Mouse (Mus musculus) spleen, adult 2 months (tissue): ENCODE results near the gene Fras1. TPM values are rescaled to one million over a fixed set of nuclear protein-coding genes. Genes with fewer than 3 reads are reported as not detected.

ENCODE experiments used
- DNase-seq, 2 experiments: peaks; one replicate each; pipeline versions ENCODE4 v3.0.0 to v3.0.0-alpha.2; 2012 to 2021; ENCODE audit warnings: low spot score in 2 of 2, low read depth in 1 of 2
- H3K27ac ChIP-seq: fragments of 200-500 bp; 2 replicates; pipeline ENCODE4 v1.5.1; 2012; ENCODE audit warnings: low read length, inconsistent platforms; ENCODE audit not compliant: insufficient read depth
- H3K27me3 ChIP-seq: fragments of 200-500 bp; 2 replicates; pipeline ENCODE4 v1.6.1; 2012; ENCODE audit warnings: mild to moderate bottlenecking, moderate library complexity, low read length, inconsistent platforms; ENCODE audit not compliant: control insufficient read depth, insufficient read depth
- H3K36me3 ChIP-seq: fragments of 200-500 bp; 2 replicates; pipeline ENCODE4 v1.6.1; 2012; ENCODE audit warnings: mild to moderate bottlenecking, low read length, inconsistent platforms; ENCODE audit not compliant: control insufficient read depth, insufficient read depth
- H3K4me1 ChIP-seq: fragments of 200-500 bp; 2 replicates; pipeline ENCODE4 v1.6.1; 2011; ENCODE audit warnings: inconsistent platforms; ENCODE audit not compliant: control insufficient read depth, insufficient read depth, insufficient read length
- H3K4me3 ChIP-seq: fragments of 200-500 bp; 2 replicates; pipeline ENCODE4 v1.5.1; 2011; ENCODE audit warnings: mild to moderate bottlenecking, inconsistent platforms; ENCODE audit not compliant: insufficient read depth, insufficient read length; ENCODE audit errors: extremely low read depth
- CTCF ChIP-seq: fragments of 200-500 bp; IDR thresholded peaks from 2 replicates; pipeline ENCODE4 v1.5.1; 2011; ENCODE audit warnings: mild to moderate bottlenecking, inconsistent platforms; ENCODE audit not compliant: insufficient read depth, insufficient read length, insufficient replicate concordance; ENCODE audit errors: extremely low read depth
- POLR2A ChIP-seq: fragments of 200-500 bp; IDR thresholded peaks from 2 replicates; pipeline ENCODE4 v1.6.1; 2011; ENCODE audit warnings: low read depth, low read length, inconsistent platforms
- WGBS: fragments of 180-500 bp; shearing (Covaris S2); methylation state at CpG from one replicate; pipeline ENCODE4 v1.1.7; 2018; 5-methylcytosine and 5-hydroxymethylcytosine counted together
- polyA plus RNA-seq: library from polyadenylated mRNA; depleted of rRNA; stranded (reverse); fragments of >200 nt; gene quantifications from 2 replicates; pipeline ENCODE4 v1.2.3, GENCODE M21; 2012

Fras1 gene
- polyA plus RNA-seq, 1 experiment, result 1.2 TPM

DNA sequence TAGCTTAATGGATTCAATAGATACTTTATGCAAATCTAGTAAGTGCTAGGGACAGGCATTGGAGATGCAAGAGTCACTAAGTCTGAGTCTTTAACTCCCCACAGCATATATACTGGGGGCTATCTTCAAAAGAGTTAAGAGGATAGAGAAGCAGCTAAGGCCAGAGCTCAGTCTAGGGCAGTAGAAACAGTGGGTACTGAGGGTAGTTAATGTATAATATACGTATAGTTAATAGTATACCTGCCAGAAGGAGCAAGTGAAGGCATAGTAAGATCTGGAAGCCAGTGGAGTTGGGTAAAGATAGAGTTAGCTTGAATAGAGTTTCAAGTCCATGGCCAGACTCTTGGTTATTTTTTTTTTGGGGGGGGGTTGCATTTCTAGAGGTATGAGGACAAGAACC, 128.6 kb downstream of the Fras1 start:
- TF ChIP-seq POLR2A (no peak), CTCF (no peak)
- no peak for DNase-seq
- no peaks in the 10 kb centered on the region for H3K36me3 ChIP-seq
- no peaks in the 10 kb centered on the region for H3K4me1 ChIP-seq
- no peak overlapping the region for H3K4me3 ChIP-seq
- no peaks in the 10 kb centered on the region for H3K27me3 ChIP-seq
- no peak overlapping the region for H3K27ac ChIP-seq
- WGBS, result 67% methylated on average over 1 of the region's 1 CpGs

- no peak overlapping the region for H3K4me3 ChIP-seq
- H3K27me3 ChIP-seq, result no peaks in the 10 kb centered on the region
- H3K36me3 ChIP-seq, result no peaks in the 10 kb centered on the region
- TF ChIP-seq CTCF, result no peak
- no peak for TF ChIP-seq POLR2A
- 85% methylated on average over 5 of the region's 5 CpGs for WGBS
- no peak overlapping the region for H3K27ac ChIP-seq
- no peaks in the 10 kb centered on the region for H3K4me1 ChIP-seq
- DNase-seq, result no peak
Observed at GRCm38 (mm10) chr5:96511005-96511404, 137.2 kb downstream of the Fras1 start.

DNA sequence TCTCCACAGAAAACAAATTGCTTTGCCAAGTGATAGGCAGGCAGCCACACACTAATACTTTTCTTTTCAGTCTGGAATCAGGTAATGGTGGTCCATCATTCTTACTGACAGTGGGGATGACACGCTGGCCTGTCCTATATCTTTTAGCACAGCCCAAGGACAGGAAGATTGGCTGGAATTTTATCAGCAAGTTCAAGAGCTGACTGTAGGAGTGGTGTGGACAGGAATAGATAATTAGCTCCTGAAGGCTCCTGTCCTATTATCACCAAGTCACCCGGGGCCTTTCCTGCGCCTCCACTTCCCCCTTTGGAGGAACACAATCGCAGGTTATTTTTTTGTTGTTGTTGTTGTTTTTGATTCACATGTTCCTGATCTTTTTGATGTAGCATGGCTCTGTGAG, 139.6 kb downstream of the Fras1 start:
- no peak for TF ChIP-seq POLR2A
- TF ChIP-seq CTCF, result no peak
- H3K4me1 ChIP-seq, result no peaks in the 10 kb centered on the region

GRCm38 (mm10) chr5:96515860-96516311, 142.1 kb downstream of the Fras1 start:
- Histone ChIP-seq H3K27ac (no peak overlapping the region), H3K27me3 (no peaks in the 10 kb centered on the region), H3K4me3 (no peak overlapping the region), H3K4me1 (no peaks in the 10 kb centered on the region), H3K36me3 (no peaks in the 10 kb centered on the region)
- no peak for DNase-seq
- WGBS, result 78% methylated on average over 3 of the region's 3 CpGs
- TF ChIP-seq CTCF (no peak), POLR2A (no peak)

More for the DNA sequence above, 139.6 kb downstream of the Fras1 start:
- DNase-seq, result no peak
- 78% methylated on average over 4 of the region's 4 CpGs for WGBS
- Histone ChIP-seq H3K27me3 (no peaks in the 10 kb centered on the region), H3K36me3 (no peaks in the 10 kb centered on the region), H3K4me3 (no peak overlapping the region), H3K27ac (no peak overlapping the region)

DNA sequence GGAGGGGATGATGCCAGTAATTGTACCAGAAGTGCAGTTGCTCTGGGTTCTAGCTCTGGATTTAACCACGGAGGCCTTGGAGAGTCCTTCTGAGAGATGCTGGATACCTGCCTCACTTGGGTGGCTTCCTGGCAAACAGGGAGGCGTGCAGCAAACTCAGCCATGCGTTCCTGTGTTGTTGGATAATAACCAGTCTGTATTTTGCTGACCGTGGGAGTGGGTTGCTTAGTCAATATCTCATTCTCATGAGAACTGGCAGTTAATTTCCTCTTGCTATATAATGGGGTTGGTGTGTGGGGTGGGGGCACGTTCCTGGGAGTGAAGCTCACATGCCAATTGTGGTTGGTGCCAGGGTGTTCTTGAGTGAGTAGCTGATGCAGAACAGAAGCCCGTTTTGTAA, 142.6 kb downstream of the Fras1 start:
- Histone ChIP-seq H3K36me3 (no peaks in the 10 kb centered on the region), H3K4me1 (no peaks in the 10 kb centered on the region), H3K27me3 (no peaks in the 10 kb centered on the region), H3K4me3 (no peak overlapping the region), H3K27ac (no peak overlapping the region)
- TF ChIP-seq CTCF (no peak), POLR2A (no peak)
- no peak for DNase-seq
- 85% methylated on average over 6 of the region's 6 CpGs for WGBS

DNA sequence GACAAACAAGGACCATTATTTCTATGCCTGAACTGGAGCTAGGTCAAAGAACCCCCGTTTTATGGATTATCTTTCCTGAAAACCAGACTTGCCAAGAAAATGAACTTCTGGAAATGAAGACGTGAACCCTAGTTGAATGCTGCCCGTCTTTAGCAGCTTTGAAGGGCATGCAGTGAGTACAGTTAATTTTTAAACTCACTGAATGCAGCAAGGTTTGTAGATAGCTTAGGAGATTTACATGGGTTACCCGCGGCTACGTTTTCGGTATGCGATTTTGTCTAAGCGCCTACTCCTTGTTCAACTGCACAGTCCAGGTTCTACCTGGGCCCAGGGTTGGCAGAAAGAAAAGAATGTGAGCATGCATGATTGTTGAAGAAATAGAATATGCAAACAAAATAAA, 147.8 kb downstream of the Fras1 start:
- 90% methylated on average over 9 of the region's 9 CpGs for WGBS
- no peak overlapping the region for H3K4me3 ChIP-seq
- no peaks in the 10 kb centered on the region for H3K4me1 ChIP-seq
- no peaks in the 10 kb centered on the region for H3K27me3 ChIP-seq
- no peak overlapping the region for H3K27ac ChIP-seq
- TF ChIP-seq POLR2A, result no peak
- no peak for TF ChIP-seq CTCF
- DNase-seq, result no peak
- no peaks in the 10 kb centered on the region for H3K36me3 ChIP-seq

GRCm38 (mm10) chr5:96522909-96523409, 149.2 kb downstream of the Fras1 start:
- DNase-seq, result no peak
- Histone ChIP-seq H3K27ac (no peak overlapping the region), H3K36me3 (no peaks in the 10 kb centered on the region), H3K4me3 (no peak overlapping the region), H3K4me1 (no peaks in the 10 kb centered on the region), H3K27me3 (no peaks in the 10 kb centered on the region)
- 81% methylated on average over 5 of the region's 5 CpGs for WGBS
- TF ChIP-seq CTCF (no peak), POLR2A (no peak)

- 85% methylated on average over 7 of the region's 7 CpGs for WGBS
- no peak overlapping the region for H3K4me3 ChIP-seq
- H3K36me3 ChIP-seq, result no peaks in the 10 kb centered on the region
- H3K4me1 ChIP-seq, result no peaks in the 10 kb centered on the region
- no peak overlapping the region for H3K27ac ChIP-seq
- TF ChIP-seq POLR2A (no peak), CTCF (no peak)
- no peaks in the 10 kb centered on the region for H3K27me3 ChIP-seq
- no peak for DNase-seq
Observed at GRCm38 (mm10) chr5:96528296-96528695, 154.5 kb downstream of the Fras1 start.
